19 mouse cellular contexts compared by ENCODE assay signal in the genomic region with DNA sequence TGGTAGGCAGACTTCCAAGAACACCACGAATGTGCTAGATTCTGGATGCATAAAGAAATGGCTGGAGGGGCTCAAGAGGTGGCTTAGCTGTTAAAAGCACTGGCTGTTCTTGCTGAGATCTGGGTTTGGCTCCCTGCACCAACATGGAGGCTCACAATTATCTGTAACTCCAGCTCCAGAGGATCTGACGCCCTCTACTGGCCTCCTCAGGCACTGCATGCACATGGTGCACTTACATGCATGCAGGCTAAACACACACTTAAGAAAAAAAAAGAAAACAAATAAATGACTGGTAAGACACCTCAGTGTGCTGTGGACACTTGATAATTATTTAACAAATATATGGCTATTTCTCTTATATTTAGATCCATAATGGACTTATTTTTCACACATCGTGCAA.
DNase-seq lines count a peak whose midpoint lies in the region; TF ChIP-seq lines count a peak whose summit lies in the region.
"Had no signal": no experiment of that assay in that cellular context is flagged by ENCODE, and none has a peak within 500 bp of the region (broad histone marks: within the 10 kb centered on the region; RNA-seq: fewer than 3 reads in every experiment).

No protein-coding gene starts in this region.

- H3K27me3 ChIP-seq in E14TG2a.4 (ENCODE audit: insufficient read depth, low read length) = peaks cover 4% of the 10 kb centered on the region; the same call in 1 of the 2 replicates
- H3K27me3 ChIP-seq: embryonic facial prominence, embryonic 12.5 days; liver, embryonic 15.5 days; neural tube, embryonic 12.5 days had no signal

- no peak overlapping the region for H3K4me3 ChIP-seq in layer of hippocampus, adult 2 months
- no peak overlapping the region for H3K4me3 ChIP-seq in E14TG2a.4 (replicated peaks; ENCODE audit: low read length)
- H3K4me3 ChIP-seq in bone marrow, adult 2 months (replicated peaks; ENCODE audit: control insufficient read depth, low read depth, low read length) = no peak overlapping the region
- H3K4me3 ChIP-seq: embryonic facial prominence, embryonic 12.5 days; liver, embryonic 15.5 days; neural tube, embryonic 12.5 days had no signal

- DNase-seq in layer of hippocampus, adult 2 months (ENCODE audit: low spot score in 2 of 2) = no peak
- DNase-seq in layer of hippocampus, adult 9-11 months = no peak
- peak; percentile 68 for DNase-seq in ES-CJ7 (ENCODE audit: low read depth, low spot score)
- DNase-seq in spleen, postnatal 10 days (ENCODE audit: low spot score in 2 of 2) = no peak
- DNase-seq in cerebellum, adult 18-20 months = no peak
- DNase-seq: adrenal gland, adult 8-10 months; cerebellum, adult 11-12 months; heart, postnatal 10 days; kidney, adult 2 months; kidney, postnatal 36 days; layer of hippocampus, postnatal 36 days; lung, postnatal 36 days; right cerebral cortex, postnatal 14 days; thymus, postnatal 36 days had no signal

- no peak for TF ChIP-seq POLR2A in bone marrow, adult 2 months (IDR thresholded peaks at IDR 0.05; ENCODE audit: borderline replicate concordance, control insufficient read depth, low read depth, low read length)

- peaks cover 4% of the 10 kb centered on the region for H3K4me1 ChIP-seq in E14TG2a.4 (replicated peaks; ENCODE audit: low read depth, low read length)
- H3K4me1 ChIP-seq in bone marrow, adult 2 months (ENCODE audit: control insufficient read depth, insufficient read depth, low read length) = no peaks in the 10 kb centered on the region
- H3K4me1 ChIP-seq: embryonic facial prominence, embryonic 12.5 days; liver, embryonic 15.5 days had no signal

- peak; percentile 42 for TF ChIP-seq CTCF in layer of hippocampus, adult 2 months (conservative IDR thresholded peaks at IDR 0.05)
- TF ChIP-seq CTCF in E14TG2a.4 (conservative IDR thresholded peaks at IDR 0.05; ENCODE audit: low read length) = peak; percentile 84
- peak; percentile 26; the same call in 1 of the 2 replicates for TF ChIP-seq CTCF in bone marrow, adult 2 months (IDR thresholded peaks at IDR 0.05; ENCODE audit: control insufficient read depth, insufficient read depth, low read length)

- H3K36me3 ChIP-seq in E14TG2a.4 (ENCODE audit: insufficient read depth, low read length) = no peaks in the 10 kb centered on the region
- H3K36me3 ChIP-seq: embryonic facial prominence, embryonic 12.5 days; liver, embryonic 15.5 days; neural tube, embryonic 12.5 days had no signal

- no peaks in the 10 kb centered on the region for H3K9me3 ChIP-seq in E14TG2a.4 (ENCODE audit: low read length)
- H3K9me3 ChIP-seq: embryonic facial prominence, embryonic 12.5 days; liver, embryonic 15.5 days; neural tube, embryonic 12.5 days had no signal

- 66% methylated on average over 3 of the region's 3 CpGs for WGBS in bone marrow, adult 2 months

- no peak overlapping the region for H3K27ac ChIP-seq in layer of hippocampus, adult 2 months
- H3K27ac ChIP-seq in bone marrow, adult 2 months (ENCODE audit: control insufficient read depth, insufficient read depth, low read depth, low read length, poor library complexity) = no peak overlapping the region
- H3K27ac ChIP-seq: embryonic facial prominence, embryonic 12.5 days; liver, embryonic 15.5 days; neural tube, embryonic 12.5 days had no signal

Comparison
In these comparisons a context has a peak if more than half of its experiments do, and no peak if none do; other contexts are left out.
1. CTCF ChIP-seq: peak in every context shown above with its lines; median percentile 84 in E14TG2a.4; 42 in layer of hippocampus, adult 2 months; 26 in bone marrow, adult 2 months.